Mouse (Mus musculus) central nervous system, embryonic 14 days (tissue): ENCODE data around the gene H2-M3. TPM values are rescaled to one million over a fixed set of nuclear protein-coding genes. Genes with fewer than 3 reads are reported as not detected.

ENCODE experiments used
- polyA plus RNA-seq: library from polyadenylated mRNA; depleted of rRNA; stranded (reverse); fragments of >200 nt; gene quantifications from 2 replicates; pipeline ENCODE4 v1.2.3, GENCODE M21; 2012; rRNA removed

Gene H2-M3
- polyA plus RNA-seq = 0.74 and 0.78 TPM in 2 replicates

GRCm38 (mm10) chr17:37270058-37270701 lies at the start of gene H2-M3:
TSS of gene H2-M3 (plus strand) at chr17:37270220.

GRCm38 (mm10) chr17:37237230-37237629 lies 32.8 kb upstream of the H2-M3 start, which contains the start of gene Olfr97:
TSS of gene Olfr97 (minus strand) at chr17:37237330.

GRCm38 (mm10) chr17:37263626-37264025 lies 6.4 kb upstream of the H2-M3 start, which contains the start of gene Olfr98:
TSS of gene Olfr98 (minus strand) at chr17:37263749.

GRCm38 (mm10) chr17:37283360-37283759 lies 13.3 kb downstream of the H2-M3 start, which contains the start of gene Olfr99:
TSS of gene Olfr99 (minus strand) at chr17:37283460.

GRCm38 (mm10) chr17:37304213-37304612 lies 34.2 kb downstream of the H2-M3 start, which contains the start of gene Olfr101:
TSS of gene Olfr101 (minus strand) at chr17:37304313.

GRCm38 (mm10) chr17:37316954-37317353 lies 46.9 kb downstream of the H2-M3 start, which contains the start of gene Olfr102:
TSS of gene Olfr102 (minus strand) at chr17:37317054.

Other genes starting within 250 kb of the H2-M3 start
- 0.04 and 0.11 TPM in 2 replicates for gene Mog, start 246.8 kb upstream of the H2-M3 start, polyA plus RNA-seq
- gene Gabbr1, start 224.3 kb upstream of the H2-M3 start, polyA plus RNA-seq = 205 and 209 TPM in 2 replicates
- gene Olfr90, start 181.7 kb upstream of the H2-M3 start, polyA plus RNA-seq = not detected in 2 replicates
- not detected in 2 replicates for gene Olfr91, start 171.9 kb upstream of the H2-M3 start, polyA plus RNA-seq
- not detected in 2 replicates for gene Olfr92, start 150.1 kb upstream of the H2-M3 start, polyA plus RNA-seq
- not detected in 2 replicates for gene Olfr93, start 108.7 kb upstream of the H2-M3 start, polyA plus RNA-seq
- gene Ubd, start 76.3 kb upstream of the H2-M3 start, polyA plus RNA-seq = 0.15 and 0.41 TPM in 2 replicates
- gene Olfr94, start 69.2 kb upstream of the H2-M3 start, polyA plus RNA-seq = 0.04 TPM in 1 of 2 replicates, not detected in the other
- 0.01 TPM in 1 of 2 replicates, not detected in the other for gene Olfr95, start 57.1 kb upstream of the H2-M3 start, polyA plus RNA-seq
- gene Olfr96, start 50.1 kb upstream of the H2-M3 start, polyA plus RNA-seq = not detected in 2 replicates
- gene Olfr97, start 32.9 kb upstream of the H2-M3 start, polyA plus RNA-seq = not detected in 2 replicates
- gene Olfr98, start 6.5 kb upstream of the H2-M3 start, polyA plus RNA-seq = not detected in 2 replicates
- not detected in 2 replicates for gene Olfr99, start 13.2 kb downstream of the H2-M3 start, polyA plus RNA-seq
- not detected in 2 replicates for gene Olfr101, start 34.1 kb downstream of the H2-M3 start, polyA plus RNA-seq
- not detected in 2 replicates for gene Olfr102, start 46.8 kb downstream of the H2-M3 start, polyA plus RNA-seq
- not detected in 2 replicates for gene Olfr103, start 69.5 kb downstream of the H2-M3 start, polyA plus RNA-seq
- not detected in 2 replicates for gene Olfr104-ps, start 89.4 kb downstream of the H2-M3 start, polyA plus RNA-seq
- not detected in 2 replicates for gene Olfr105-ps, start 108.8 kb downstream of the H2-M3 start, polyA plus RNA-seq
- not detected in 2 replicates for gene Olfr106-ps, start 120.2 kb downstream of the H2-M3 start, polyA plus RNA-seq
- gene Olfr107, start 129.0 kb downstream of the H2-M3 start, polyA plus RNA-seq = not detected in 2 replicates
- gene Olfr108, start 175.3 kb downstream of the H2-M3 start, polyA plus RNA-seq = not detected in 2 replicates
- gene Olfr109, start 188.7 kb downstream of the H2-M3 start, polyA plus RNA-seq = not detected in 2 replicates
- not detected in 2 replicates for gene H2-M2, start 213.3 kb downstream of the H2-M3 start, polyA plus RNA-seq
- gene Olfr110, start 222.2 kb downstream of the H2-M3 start, polyA plus RNA-seq = 0.02 TPM in 1 of 2 replicates, not detected in the other
- 0.05 and 0.14 TPM in 2 replicates for gene Olfr111, start 237.8 kb downstream of the H2-M3 start, polyA plus RNA-seq